Mouse (Mus musculus): ENCODE data around the gene Tsacc. TPM values are rescaled to one million over a fixed set of nuclear protein-coding genes. Genes with fewer than 3 reads are reported as not detected.

Tsacc gene
- polyA plus RNA-seq, 1 experiment from 2014 or later = 7.4 TPM

- ATAC-seq (peak; percentile 67), DNase-seq (ENCODE audit: low spot score) (peak; percentile 86)
- no peaks in the 10 kb centered on the region for H3K36me3 ChIP-seq (ENCODE audit: control insufficient read depth, insufficient read depth, low read length)
- 0 out of 2 replicates have a peak overlapping the region, but pooled peaks have one; percentile 8 for H3K4me2 ChIP-seq (ENCODE audit: low read length)
- no peaks in the 10 kb centered on the region for H3K9me3 ChIP-seq (replicated peaks; ENCODE audit: control insufficient read depth, low read length)
- peaks cover 66% of the 10 kb centered on the region for H3K4me1 ChIP-seq (ENCODE audit: control insufficient read depth, insufficient read depth, low read length)
- H3K9ac ChIP-seq (ENCODE audit: low read length) = peak overlapping the region; percentile 48
- H3K27ac ChIP-seq (ENCODE audit: low read depth, low read length) = peak overlapping the region; percentile 89
- no peaks in the 10 kb centered on the region for H3K27me3 ChIP-seq (replicated peaks; ENCODE audit: control insufficient read depth, insufficient read depth, low read length)
- no peak overlapping the region for H3K4me3 ChIP-seq (ENCODE audit: low read depth, low read length)
- WGBS = 12% methylated on average over 7 of the region's 8 CpGs
These were observed 57.9 kb downstream of the Tsacc start for GRCm38 (mm10) chr3:88238866-88239391.

- H3K4me2 ChIP-seq (ENCODE audit: low read length) = no peak overlapping the region
- peak; percentile 53 for DNase-seq (ENCODE audit: low spot score)
- WGBS = 6% methylated on average over 10 of the region's 10 CpGs
These were observed 59.1 kb downstream of the Tsacc start for GRCm38 (mm10) chr3:88237556-88238194.

GRCm38 (mm10) chr3:88237161-88237555, 59.6 kb downstream of the Tsacc start:
- Histone ChIP-seq H3K36me3 (ENCODE audit: control insufficient read depth, insufficient read depth, low read length) (no peaks in the 10 kb centered on the region), H3K4me3 (ENCODE audit: low read depth, low read length) (no peak overlapping the region), H3K9me3 (replicated peaks; ENCODE audit: control insufficient read depth, low read length) (no peaks in the 10 kb centered on the region), H3K27me3 (replicated peaks; ENCODE audit: control insufficient read depth, insufficient read depth, low read length) (no peaks in the 10 kb centered on the region), H3K9ac (ENCODE audit: low read length) (0 out of 2 replicates have a peak overlapping the region, but pooled peaks have one; percentile 21), H3K4me2 (ENCODE audit: low read length) (no peak overlapping the region), H3K27ac (ENCODE audit: low read depth, low read length) (peak overlapping the region; percentile 89), H3K4me1 (ENCODE audit: control insufficient read depth, insufficient read depth, low read length) (peaks cover 79% of the 10 kb centered on the region)
- peak; percentile 66 for DNase-seq (ENCODE audit: low spot score)
- WGBS = 3% methylated on average over 6 of the region's 6 CpGs
- no peak for ATAC-seq

More at GRCm38 (mm10) chr3:88237556-88238194, 59.1 kb downstream of the Tsacc start:
- H3K4me1 ChIP-seq (ENCODE audit: control insufficient read depth, insufficient read depth, low read length) = peaks cover 77% of the 10 kb centered on the region
- no peak overlapping the region for H3K4me3 ChIP-seq (ENCODE audit: low read depth, low read length)
- no peak for ATAC-seq
- 0 out of 2 replicates have a peak overlapping the region, but pooled peaks have one; percentile 21 for H3K9ac ChIP-seq (ENCODE audit: low read length)
- H3K27me3 ChIP-seq (replicated peaks; ENCODE audit: control insufficient read depth, insufficient read depth, low read length) = no peaks in the 10 kb centered on the region
- H3K9me3 ChIP-seq (replicated peaks; ENCODE audit: control insufficient read depth, low read length) = no peaks in the 10 kb centered on the region
- H3K36me3 ChIP-seq (ENCODE audit: control insufficient read depth, insufficient read depth, low read length) = no peaks in the 10 kb centered on the region
- H3K27ac ChIP-seq (ENCODE audit: low read depth, low read length) = peak overlapping the region; percentile 89

- H3K9me3 ChIP-seq (replicated peaks; ENCODE audit: control insufficient read depth, low read length) = no peaks in the 10 kb centered on the region
- 21% methylated on average over 2 of the region's 2 CpGs for WGBS
- H3K4me2 ChIP-seq (ENCODE audit: low read length) = no peak overlapping the region
- H3K4me3 ChIP-seq (ENCODE audit: low read depth, low read length) = no peak overlapping the region
- DNase-seq (ENCODE audit: low spot score) = no peak
- H3K36me3 ChIP-seq (ENCODE audit: control insufficient read depth, insufficient read depth, low read length) = peaks cover 1% of the 10 kb centered on the region; the same call in 1 of the 2 replicates
- no peak for ATAC-seq
- peaks cover 81% of the 10 kb centered on the region for H3K4me1 ChIP-seq (ENCODE audit: control insufficient read depth, insufficient read depth, low read length)
- H3K27ac ChIP-seq (ENCODE audit: low read depth, low read length) = peak overlapping the region; percentile 89
- H3K27me3 ChIP-seq (replicated peaks; ENCODE audit: control insufficient read depth, insufficient read depth, low read length) = no peaks in the 10 kb centered on the region
- H3K9ac ChIP-seq (ENCODE audit: low read length) = no peak overlapping the region
These were observed 61.2 kb downstream of the Tsacc start for GRCm38 (mm10) chr3:88235616-88236015.

- 6% methylated on average over 3 of the region's 3 CpGs for WGBS
- DNase-seq (ENCODE audit: low spot score) = peak; percentile 63
These were observed 61.6 kb downstream of the Tsacc start for GRCm38 (mm10) chr3:88235216-88235615.

GRCm38 (mm10) chr3:88234041-88234440, 62.8 kb downstream of the Tsacc start:
- no peak overlapping the region for H3K4me3 ChIP-seq (ENCODE audit: low read depth, low read length)
- peak overlapping the region; percentile 17; the same call in 1 of the 2 replicates for H3K9ac ChIP-seq (ENCODE audit: low read length)
- DNase-seq (ENCODE audit: low spot score) (no peak), ATAC-seq (no peak)
- no peaks in the 10 kb centered on the region for H3K27me3 ChIP-seq (replicated peaks; ENCODE audit: control insufficient read depth, insufficient read depth, low read length)
- WGBS = 29% methylated on average over 8 of the region's 8 CpGs
- H3K9me3 ChIP-seq (replicated peaks; ENCODE audit: control insufficient read depth, low read length) = no peaks in the 10 kb centered on the region
- peak overlapping the region; percentile 97 for H3K27ac ChIP-seq (ENCODE audit: low read depth, low read length)
- H3K4me2 ChIP-seq (ENCODE audit: low read length) = 0 out of 2 replicates have a peak overlapping the region, but pooled peaks have one; percentile 3
- peaks cover 17% of the 10 kb centered on the region for H3K36me3 ChIP-seq (ENCODE audit: control insufficient read depth, insufficient read depth, low read length)
- H3K4me1 ChIP-seq (ENCODE audit: control insufficient read depth, insufficient read depth, low read length) = peaks cover 82% of the 10 kb centered on the region

More at GRCm38 (mm10) chr3:88235216-88235615, 61.6 kb downstream of the Tsacc start:
- Histone ChIP-seq H3K27me3 (replicated peaks; ENCODE audit: control insufficient read depth, insufficient read depth, low read length) (no peaks in the 10 kb centered on the region), H3K36me3 (ENCODE audit: control insufficient read depth, insufficient read depth, low read length) (peaks cover 5% of the 10 kb centered on the region), H3K4me1 (ENCODE audit: control insufficient read depth, insufficient read depth, low read length) (peaks cover 81% of the 10 kb centered on the region), H3K9ac (ENCODE audit: low read length) (no peak overlapping the region), H3K4me2 (ENCODE audit: low read length) (no peak overlapping the region), H3K27ac (ENCODE audit: low read depth, low read length) (peak overlapping the region; percentile 89; the same call in 1 of the 2 replicates), H3K4me3 (ENCODE audit: low read depth, low read length) (no peak overlapping the region), H3K9me3 (replicated peaks; ENCODE audit: control insufficient read depth, low read length) (no peaks in the 10 kb centered on the region)
- no peak for ATAC-seq

- Histone ChIP-seq H3K9ac (ENCODE audit: low read length) (peak overlapping the region; percentile 17; the same call in 1 of the 2 replicates), H3K9me3 (replicated peaks; ENCODE audit: control insufficient read depth, low read length) (no peaks in the 10 kb centered on the region), H3K4me1 (ENCODE audit: control insufficient read depth, insufficient read depth, low read length) (peaks cover 83% of the 10 kb centered on the region), H3K4me3 (ENCODE audit: low read depth, low read length) (no peak overlapping the region), H3K36me3 (ENCODE audit: control insufficient read depth, insufficient read depth, low read length) (peaks cover 27% of the 10 kb centered on the region), H3K27ac (ENCODE audit: low read depth, low read length) (peak overlapping the region; percentile 97), H3K27me3 (replicated peaks; ENCODE audit: control insufficient read depth, insufficient read depth, low read length) (no peaks in the 10 kb centered on the region), H3K4me2 (ENCODE audit: low read length) (no peak overlapping the region)
- ATAC-seq (peak; percentile 15), DNase-seq (ENCODE audit: low spot score) (peak; percentile 83)
- 2% methylated on average over 7 of the region's 7 CpGs for WGBS
These were observed 63.7 kb downstream of the Tsacc start for GRCm38 (mm10) chr3:88232851-88233649.
